Mouse (Mus musculus) lung, postnatal 0 days (tissue): ENCODE data around the gene Pknox2.

ENCODE experiments used
- CTCF ChIP-seq: IDR thresholded peaks from 2 replicates; pipeline ENCODE4 v1.5.1; 2016; ENCODE audit warnings: antibody characterized with exemption, mild to moderate bottlenecking
- EP300 ChIP-seq: IDR thresholded peaks from 2 replicates; pipeline ENCODE4 v1.6.1; 2016; ENCODE audit warnings: antibody characterized with exemption, mild to moderate bottlenecking, control low read depth

GRCm38 (mm10) chr9:37029811-37030346 is 117.3 kb downstream of the Pknox2 start:
- TF ChIP-seq CTCF (no peak), EP300 (no peak)
